Mouse (Mus musculus) myocyte (in vitro differentiated cells): ENCODE results near the gene BC049352. TPM values are rescaled to one million over a fixed set of nuclear protein-coding genes. Genes with fewer than 3 reads are reported as not detected.

ENCODE experiments used
- H3K27me3 ChIP-seq: one replicate; pipeline ENCODE4 v1.6.1; 2011; ENCODE audit not compliant: control insufficient read depth, insufficient read depth, insufficient read length
- H3K36me3 ChIP-seq: one replicate; pipeline ENCODE4 v1.6.1; 2011; ENCODE audit not compliant: control insufficient read depth, insufficient read depth
- H3K4me2 ChIP-seq: one replicate; pipeline ENCODE4 v1.6.1; 2011; ENCODE audit warnings: low read depth, control low read depth
- H3K4me3 ChIP-seq: one replicate; pipeline ENCODE4 v1.5.1; 2011; ENCODE audit warnings: mild to moderate bottlenecking, control low read depth, moderate library complexity
- H3K79me2 ChIP-seq: one replicate; pipeline ENCODE4 v1.6.1; 2011; ENCODE audit not compliant: control insufficient read depth, insufficient read depth
- H3ac ChIP-seq: one replicate; pipeline ENCODE4 v1.6.1; 2011; ENCODE audit not compliant: control insufficient read depth, insufficient read length
- CEBPB ChIP-seq: IDR thresholded peaks from 2 replicates; pipeline ENCODE4 v1.6.1; 2011; ENCODE audit warnings: mild to moderate bottlenecking, moderate library complexity; ENCODE audit not compliant: poor library complexity, insufficient read depth, severe bottlenecking
- E2F4 ChIP-seq: IDR thresholded peaks from one replicate; pipeline ENCODE4 v1.6.1; 2011; ENCODE audit warnings: mild to moderate bottlenecking, control low read depth, moderate library complexity; ENCODE audit not compliant: insufficient read depth
- MAX ChIP-seq: IDR thresholded peaks from one replicate; pipeline ENCODE4 v1.6.1; 2011; ENCODE audit warnings: low read depth, mild to moderate bottlenecking, control low read depth
- MYOD1 ChIP-seq, 3 experiments: IDR thresholded peaks; one replicate each; pipeline ENCODE4 v1.6.1; 2011; ENCODE audit warnings: control low read depth in 2 of 3, low read depth in 2 of 3, mild to moderate bottlenecking in 2 of 3, moderate library complexity in 1 of 3; ENCODE audit not compliant: insufficient read length in 2 of 3, control insufficient read depth in 1 of 3
- MYOG ChIP-seq, 3 experiments: IDR thresholded peaks; one replicate each; pipeline ENCODE4 v1.6.1; 2011; ENCODE audit warnings: control low read depth in 2 of 3, low read depth in 2 of 3, mild to moderate bottlenecking in 2 of 3; ENCODE audit not compliant: insufficient read length in 2 of 3, control insufficient read depth in 1 of 3, insufficient read depth in 1 of 3
- POLR2A ChIP-seq: IDR thresholded peaks from one replicate; pipeline ENCODE4 v1.6.1; 2011; ENCODE audit warnings: low read depth, mild to moderate bottlenecking, control low read depth, moderate library complexity; ENCODE audit not compliant: insufficient read length
- POLR2AphosphoS2 ChIP-seq: IDR thresholded peaks from one replicate; pipeline ENCODE4 v1.6.1; 2011; ENCODE audit warnings: low read depth, control low read depth; ENCODE audit not compliant: insufficient read length
- REST ChIP-seq: IDR thresholded peaks from one replicate; pipeline ENCODE4 v1.6.1; 2011; ENCODE audit warnings: mild to moderate bottlenecking, control low read depth, moderate library complexity; ENCODE audit not compliant: insufficient read depth, insufficient read length
- SRF ChIP-seq: IDR thresholded peaks from one replicate; pipeline ENCODE4 v1.6.1; 2011; ENCODE audit warnings: low read depth; ENCODE audit not compliant: control insufficient read depth, insufficient read length
- TCF12 ChIP-seq: IDR thresholded peaks from one replicate; pipeline ENCODE4 v1.6.1; 2011; ENCODE audit warnings: mild to moderate bottlenecking, control low read depth; ENCODE audit not compliant: poor library complexity, insufficient read depth, severe bottlenecking
- TCF3 ChIP-seq: IDR thresholded peaks from one replicate; pipeline ENCODE4 v1.6.1; 2011; ENCODE audit warnings: low read depth, control low read depth; ENCODE audit not compliant: insufficient read length
- USF1 ChIP-seq: IDR thresholded peaks from one replicate; pipeline ENCODE4 v1.6.1; 2011; ENCODE audit warnings: low read depth, mild to moderate bottlenecking, control low read depth, moderate library complexity
- polyA plus RNA-seq: library from polyadenylated mRNA; unstranded; fragments of >200 nt; fragmentation: generic; extraction: Trizol; gene quantifications from one replicate; pipeline ENCODE4 v1.2.1, GENCODE M21; 2012; ENCODE audit warnings: missing spikeins

BC049352 gene
- polyA plus RNA-seq, 1 experiment: not detected

GRCm38 (mm10) chr9:45179282-45179681 is 2.5 kb upstream of the BC049352 start:
- Histone ChIP-seq H3K4me2 (no peak overlapping the region), H3K27me3 (peaks cover 5% of the 10 kb centered on the region), H3K79me2 (no peaks in the 10 kb centered on the region), H3ac (no peak overlapping the region), H3K36me3 (no peaks in the 10 kb centered on the region), H3K4me3 (no peak overlapping the region)
- no peak for TF ChIP-seq POLR2AphosphoS2
- no peak for TF ChIP-seq E2F4
- no peak for TF ChIP-seq POLR2A
- TF ChIP-seq TCF12: no peak

GRCm38 (mm10) chr9:45182521-45182920 is 714 bp downstream of the BC049352 start:
- Histone ChIP-seq H3K27me3 (peaks cover 23% of the 10 kb centered on the region), H3K36me3 (no peaks in the 10 kb centered on the region), H3K4me2 (no peak overlapping the region), H3K79me2 (no peaks in the 10 kb centered on the region), H3ac (no peak overlapping the region), H3K4me3 (no peak overlapping the region)
- no peak for TF ChIP-seq MAX
- TF ChIP-seq E2F4: no peak
- no peak for TF ChIP-seq POLR2A
- no peak for TF ChIP-seq MYOG (IDR thresholded peaks at IDR 0.05; ENCODE audit: control insufficient read depth in 1 of 3, insufficient read depth in 1 of 3, insufficient read length in 2 of 3, low read depth in 2 of 3)
- no peak for TF ChIP-seq TCF3
- no peak for TF ChIP-seq SRF
- TF ChIP-seq MYOD1 (IDR thresholded peaks at IDR 0.05; ENCODE audit: control insufficient read depth in 1 of 3, insufficient read length in 2 of 3, low read depth in 2 of 3): no peak
- TF ChIP-seq POLR2AphosphoS2: no peak
- no peak for TF ChIP-seq REST

- Histone ChIP-seq H3K36me3 (no peaks in the 10 kb centered on the region), H3K79me2 (no peaks in the 10 kb centered on the region), H3K4me2 (no peak overlapping the region), H3K4me3 (no peak overlapping the region), H3ac (no peak overlapping the region), H3K27me3 (peaks cover 31% of the 10 kb centered on the region)
- TF ChIP-seq MYOD1 (IDR thresholded peaks at IDR 0.05; ENCODE audit: control insufficient read depth in 1 of 3, insufficient read length in 2 of 3, low read depth in 2 of 3): no peak
Measured at GRCm38 (mm10) chr9:45183266-45183665, 1.5 kb downstream of the BC049352 start.

- Histone ChIP-seq H3K4me2 (no peak overlapping the region), H3ac (no peak overlapping the region), H3K27me3 (peaks cover 33% of the 10 kb centered on the region), H3K79me2 (no peaks in the 10 kb centered on the region), H3K36me3 (no peaks in the 10 kb centered on the region), H3K4me3 (no peak overlapping the region)
- no peak for TF ChIP-seq MYOG (IDR thresholded peaks at IDR 0.05; ENCODE audit: control insufficient read depth in 1 of 3, insufficient read depth in 1 of 3, insufficient read length in 2 of 3, low read depth in 2 of 3)
- no peak for TF ChIP-seq MYOD1 (IDR thresholded peaks at IDR 0.05; ENCODE audit: control insufficient read depth in 1 of 3, insufficient read length in 2 of 3, low read depth in 2 of 3)
- TF ChIP-seq POLR2A: no peak
- TF ChIP-seq SRF: no peak
Measured at GRCm38 (mm10) chr9:45185250-45185649, 3.4 kb downstream of the BC049352 start.

- no peak overlapping the region for H3ac ChIP-seq
- TF ChIP-seq MYOG (IDR thresholded peaks at IDR 0.05; ENCODE audit: control insufficient read depth in 1 of 3, insufficient read depth in 1 of 3, insufficient read length in 2 of 3, low read depth in 2 of 3): no peak
- no peak for TF ChIP-seq POLR2AphosphoS2
- no peak for TF ChIP-seq TCF12
- TF ChIP-seq CEBPB: no peak
- no peak for TF ChIP-seq E2F4
- TF ChIP-seq MAX: no peak
- no peak for TF ChIP-seq USF1
- TF ChIP-seq MYOD1 (IDR thresholded peaks at IDR 0.05; ENCODE audit: control insufficient read depth in 1 of 3, insufficient read length in 2 of 3, low read depth in 2 of 3): no peak
- TF ChIP-seq SRF: no peak
- no peak overlapping the region for H3K4me3 ChIP-seq
- no peaks in the 10 kb centered on the region for H3K79me2 ChIP-seq
- H3K4me2 ChIP-seq: no peak overlapping the region
- H3K27me3 ChIP-seq: peaks cover 32% of the 10 kb centered on the region
- H3K36me3 ChIP-seq: no peaks in the 10 kb centered on the region
Measured at GRCm38 (mm10) chr9:45188570-45189563, 7.1 kb downstream of the BC049352 start.
